Mouse (Mus musculus) embryonic fibroblast, embryonic 13.5 days (primary cell): ENCODE measurements around the gene Meis2. TPM values are rescaled to one million over a fixed set of nuclear protein-coding genes. Genes with fewer than 3 reads are reported as not detected.

Experiments used
- H3K27ac ChIP-seq: 2 replicates; pipeline ENCODE4 v1.5.1; 2012; ENCODE audit warnings: low read length, control low read depth, inconsistent platforms; ENCODE audit not compliant: insufficient read depth
- H3K4me1 ChIP-seq: 2 replicates; pipeline ENCODE4 v1.6.1; 2011; ENCODE audit warnings: low read length; ENCODE audit not compliant: control insufficient read depth, insufficient read depth
- H3K4me3 ChIP-seq: 2 replicates; pipeline ENCODE4 v1.5.1; 2011; ENCODE audit warnings: mild to moderate bottlenecking, control low read depth, low read length; ENCODE audit not compliant: insufficient read depth
- CTCF ChIP-seq: IDR thresholded peaks from 2 replicates; pipeline ENCODE4 v1.5.1; 2011; ENCODE audit warnings: mild to moderate bottlenecking, control low read depth, low read length, moderate library complexity, borderline replicate concordance; ENCODE audit not compliant: insufficient read depth
- POLR2A ChIP-seq: IDR thresholded peaks from 2 replicates; pipeline ENCODE4 v1.6.1; 2011; ENCODE audit warnings: low read depth, mild to moderate bottlenecking, control low read depth, low read length, moderate library complexity
- polyA plus RNA-seq: library from polyadenylated mRNA; stranded (reverse); fragments of >200 nt; gene quantifications from 2 replicates; pipeline ENCODE4 v1.2.4, GENCODE M21; 2011; ENCODE audit warnings: low read depth; ENCODE audit not compliant: missing spikeins, insufficient read length

Gene Meis2
- polyA plus RNA-seq, 1 experiment = 65.5 TPM

DNA sequence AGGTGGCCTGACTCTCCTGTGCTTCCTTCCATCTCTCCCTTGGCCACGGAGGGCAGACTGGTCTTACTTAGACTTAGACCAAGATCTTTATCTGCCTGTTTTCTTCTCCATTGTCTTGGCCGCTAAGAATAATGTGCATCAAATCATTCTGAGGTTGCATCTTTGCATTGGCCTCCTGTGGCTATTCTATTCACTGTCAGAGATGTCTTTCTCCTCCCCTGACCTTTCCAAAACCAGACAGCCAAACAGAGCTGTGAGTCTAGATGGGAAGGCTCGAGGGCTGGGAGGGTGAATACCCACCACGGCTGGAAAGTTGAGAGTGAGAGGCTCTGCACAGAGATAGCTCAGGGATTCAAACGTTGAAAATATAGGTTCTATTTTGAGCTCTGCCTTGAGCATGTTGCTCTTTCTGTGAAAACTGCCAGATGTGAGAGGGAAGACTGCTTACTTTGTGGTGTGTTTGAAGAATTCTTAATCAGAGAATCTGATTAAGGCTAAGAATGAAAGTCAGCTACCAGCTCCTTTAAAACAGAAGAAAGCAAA, 102.3 kb downstream of the Meis2 start:
- H3K4me1 ChIP-seq = no peaks in the 10 kb centered on the region
- no peak overlapping the region for H3K4me3 ChIP-seq
- no peak for TF ChIP-seq CTCF
- TF ChIP-seq POLR2A = no peak
- H3K27ac ChIP-seq = no peak overlapping the region

DNA sequence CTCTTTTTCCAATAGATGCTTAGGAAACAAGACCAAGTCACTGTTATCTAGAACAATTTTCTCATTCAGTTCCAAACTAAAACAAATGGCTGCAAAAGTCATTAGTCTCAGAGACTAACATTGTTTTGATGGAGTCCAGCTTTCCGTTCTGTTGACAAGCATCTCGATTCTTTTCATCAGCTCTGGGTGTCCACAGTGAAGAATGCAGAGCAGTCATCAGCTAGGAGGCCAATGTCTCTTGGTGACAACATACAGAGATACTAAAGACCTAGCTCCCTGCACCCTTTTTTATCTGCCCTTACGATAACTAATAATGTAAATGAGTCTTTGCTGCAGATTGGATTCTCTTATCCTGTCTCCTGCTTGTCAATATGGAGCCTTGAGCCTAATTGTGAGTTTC, 102.9 kb downstream of the Meis2 start:
- Histone ChIP-seq H3K27ac (no peak overlapping the region), H3K4me1 (no peaks in the 10 kb centered on the region), H3K4me3 (no peak overlapping the region)
- TF ChIP-seq CTCF = no peak
- no peak for TF ChIP-seq POLR2A

DNA sequence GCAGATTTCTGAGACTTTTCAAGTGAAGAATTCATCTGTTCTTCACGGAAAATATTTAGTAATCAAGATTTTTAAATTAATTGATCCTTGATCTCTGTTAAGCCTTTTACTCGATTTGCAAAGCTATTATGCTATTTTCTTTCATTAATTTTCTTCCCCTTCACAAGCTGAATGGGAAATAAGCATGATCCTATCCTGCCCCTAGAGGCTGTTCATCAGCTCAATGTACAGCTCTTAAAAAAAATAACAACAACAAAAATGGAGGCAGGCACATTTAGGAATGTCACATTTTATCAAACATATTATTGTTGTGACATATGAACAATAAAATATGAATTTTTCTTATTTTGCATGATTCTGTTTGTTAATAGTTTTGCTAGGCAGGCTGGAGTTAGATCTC, 103.5 kb downstream of the Meis2 start:
- H3K27ac ChIP-seq = no peak overlapping the region
- H3K4me3 ChIP-seq = no peak overlapping the region
- TF ChIP-seq POLR2A = no peak
- no peak for TF ChIP-seq CTCF
- H3K4me1 ChIP-seq = no peaks in the 10 kb centered on the region

DNA sequence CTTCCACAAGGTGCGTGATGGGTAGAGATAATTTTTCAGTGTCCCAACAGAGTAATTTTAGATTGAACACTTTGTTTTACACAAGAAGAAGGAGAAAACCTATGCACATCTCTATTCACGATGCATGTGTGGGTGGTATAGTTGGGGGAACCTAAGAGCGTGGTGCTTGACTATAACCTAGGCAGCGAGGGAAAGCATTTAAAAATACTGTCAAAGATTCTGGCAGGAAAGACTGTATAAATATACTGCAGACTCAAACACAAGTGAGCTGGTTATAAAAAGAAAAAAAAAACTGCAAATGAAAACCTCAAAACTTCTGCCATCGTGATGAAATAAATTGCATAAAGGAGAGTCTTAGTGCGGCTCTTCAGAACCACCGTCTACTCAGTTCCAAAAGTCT, 105.0 kb downstream of the Meis2 start:
- no peak overlapping the region for H3K27ac ChIP-seq
- no peak for TF ChIP-seq CTCF
- no peak for TF ChIP-seq POLR2A
- H3K4me3 ChIP-seq = no peak overlapping the region
- no peaks in the 10 kb centered on the region for H3K4me1 ChIP-seq

DNA sequence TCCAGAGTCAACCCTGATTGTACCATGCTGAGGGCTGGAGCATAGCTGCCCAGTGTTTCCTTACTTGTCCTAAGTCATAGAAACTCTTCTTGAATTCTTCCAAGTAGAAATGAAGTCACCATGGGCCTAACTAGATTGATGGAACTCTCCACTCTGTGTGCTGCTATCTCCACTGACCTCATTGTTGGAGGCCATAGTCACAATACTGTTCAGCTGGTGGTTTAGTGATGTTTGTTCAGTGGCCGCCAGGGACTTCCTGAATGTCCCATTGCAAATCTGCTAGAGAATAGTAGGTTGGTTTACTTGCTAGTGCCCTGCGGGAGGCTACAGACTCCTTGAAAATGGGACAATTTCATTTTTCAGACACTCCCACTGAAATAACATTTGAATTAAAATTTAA, 108.9 kb downstream of the Meis2 start:
- TF ChIP-seq POLR2A = no peak
- no peak for TF ChIP-seq CTCF
- Histone ChIP-seq H3K4me1 (no peaks in the 10 kb centered on the region), H3K27ac (no peak overlapping the region), H3K4me3 (no peak overlapping the region)

DNA sequence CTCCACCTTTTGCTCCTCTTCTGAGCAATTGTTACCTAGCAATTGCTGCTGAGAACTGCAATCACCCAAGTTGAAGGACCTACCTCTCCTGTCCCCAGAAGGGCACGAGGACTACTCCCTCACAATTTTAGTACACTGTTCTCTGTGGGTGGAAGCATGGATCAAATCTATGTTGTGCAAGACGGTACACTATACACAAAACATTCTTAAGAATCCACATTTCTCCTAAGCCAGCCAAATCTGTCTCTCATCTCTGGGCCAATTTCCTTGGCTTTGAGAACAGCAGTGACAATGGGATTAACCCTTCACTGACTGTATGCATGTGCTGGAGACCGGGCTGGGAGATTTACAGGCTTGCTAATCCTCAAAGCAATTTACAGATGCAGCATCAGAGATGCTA, 115.0 kb downstream of the Meis2 start:
- TF ChIP-seq CTCF (no peak), POLR2A (no peak)
- Histone ChIP-seq H3K27ac (no peak overlapping the region), H3K4me1 (no peaks in the 10 kb centered on the region)

DNA sequence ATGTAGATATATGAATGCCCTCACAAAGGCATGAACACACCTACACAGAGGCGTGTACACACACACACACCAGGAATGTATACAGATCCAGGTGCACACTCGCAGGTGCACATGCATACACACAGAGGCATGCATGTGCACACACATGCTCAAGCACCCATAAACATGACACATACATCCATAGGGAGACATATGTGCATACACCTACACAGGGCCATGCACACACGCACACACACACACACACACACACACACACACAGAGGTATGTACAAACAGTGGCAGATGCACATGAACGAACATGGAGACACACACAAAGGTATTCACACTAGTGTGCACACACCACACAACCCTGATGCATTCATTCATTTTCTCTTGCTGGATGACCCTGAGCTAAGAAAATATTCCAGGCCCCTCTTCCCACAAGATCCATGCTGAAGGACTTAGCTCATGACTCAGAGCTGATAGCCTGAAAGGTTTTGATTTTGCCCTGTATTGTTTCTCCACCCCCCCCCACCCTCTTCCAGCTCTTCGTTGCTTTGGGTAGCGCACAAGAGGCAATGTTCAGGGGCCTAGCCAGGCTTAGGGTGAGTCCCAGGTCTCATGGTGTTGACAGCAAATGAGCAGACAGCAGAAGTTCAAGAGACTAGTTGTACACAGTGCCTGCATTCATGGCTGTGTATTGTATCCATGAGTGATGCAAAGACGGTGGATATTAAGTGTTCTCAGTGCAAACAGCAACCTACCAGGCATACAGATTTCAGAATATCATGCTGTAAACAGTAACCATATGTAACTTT, 116.8 kb downstream of the Meis2 start:
- Histone ChIP-seq H3K4me3 (no peak overlapping the region), H3K4me1 (no peaks in the 10 kb centered on the region), H3K27ac (no peak overlapping the region)
- TF ChIP-seq CTCF = no peak
- TF ChIP-seq POLR2A = no peak

More for the DNA sequence above, 115.0 kb downstream of the Meis2 start:
- no peak overlapping the region for H3K4me3 ChIP-seq

DNA sequence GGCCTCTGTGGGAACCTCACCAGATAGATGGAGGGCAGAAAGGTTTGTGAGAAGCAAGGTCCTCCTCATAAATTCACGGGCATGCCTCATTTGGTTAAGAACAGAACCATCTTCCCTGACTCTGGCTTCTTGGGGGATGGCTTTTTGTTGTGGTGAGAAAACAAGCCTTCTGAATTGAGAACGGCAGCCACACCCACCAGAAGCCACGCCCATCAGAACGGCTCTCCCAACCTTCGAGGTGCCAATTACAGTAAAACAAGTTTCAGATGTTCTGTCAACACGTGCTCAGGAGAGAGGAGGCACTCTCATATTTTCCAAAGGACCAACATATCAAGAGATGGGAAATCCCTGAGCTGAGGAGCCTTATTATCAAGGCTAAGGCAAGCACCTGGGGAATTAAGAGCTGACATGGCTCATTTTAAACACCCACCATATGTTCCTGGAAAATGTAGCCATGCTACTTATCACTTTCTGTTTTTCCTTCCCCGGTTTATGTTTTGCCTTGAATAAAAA, 117.9 kb downstream of the Meis2 start:
- Histone ChIP-seq H3K4me1 (no peaks in the 10 kb centered on the region), H3K27ac (no peak overlapping the region), H3K4me3 (no peak overlapping the region)
- TF ChIP-seq POLR2A = no peak
- no peak for TF ChIP-seq CTCF

DNA sequence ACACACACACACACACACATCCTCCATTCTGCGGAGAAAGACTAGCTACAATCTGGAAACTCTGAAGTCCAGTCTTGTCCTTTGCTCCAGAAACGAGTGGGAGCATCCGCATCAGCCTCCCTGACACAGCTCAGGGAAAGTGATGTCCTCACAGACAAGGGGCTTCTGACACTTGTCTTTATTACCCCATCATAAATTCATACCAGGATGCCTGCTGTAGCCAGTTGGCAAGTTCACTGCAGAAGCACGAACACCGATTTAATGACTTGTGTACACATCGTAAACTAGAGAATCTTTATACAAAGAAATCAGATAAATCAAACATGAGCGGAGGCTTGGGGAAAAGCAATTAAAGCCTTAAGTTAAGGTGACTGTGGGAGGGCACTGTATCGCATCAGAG, 122.6 kb downstream of the Meis2 start:
- no peak for TF ChIP-seq CTCF
- no peak for TF ChIP-seq POLR2A
- no peak overlapping the region for H3K4me3 ChIP-seq
- no peak overlapping the region for H3K27ac ChIP-seq
- H3K4me1 ChIP-seq = no peaks in the 10 kb centered on the region

DNA sequence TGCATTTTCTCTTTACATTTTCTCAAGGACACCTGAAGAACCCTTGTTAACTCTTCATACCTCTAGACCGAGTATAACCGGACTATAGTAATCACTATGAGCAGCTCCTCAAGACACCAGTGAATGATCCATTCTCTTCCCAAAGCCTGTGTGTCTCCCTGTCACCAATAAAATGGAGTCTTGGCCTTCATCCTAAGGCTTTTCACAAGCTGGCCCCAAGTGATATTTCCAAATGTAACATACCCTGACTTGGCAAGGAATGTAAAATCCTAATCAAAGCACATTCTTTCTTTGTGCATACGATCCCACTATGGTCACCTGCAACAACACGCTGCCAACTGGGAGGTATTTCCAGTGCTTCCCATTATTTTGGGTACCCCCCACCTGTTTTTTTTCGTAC, 125.8 kb downstream of the Meis2 start:
- H3K4me1 ChIP-seq = no peaks in the 10 kb centered on the region
- TF ChIP-seq CTCF (no peak), POLR2A (no peak)
- H3K4me3 ChIP-seq = no peak overlapping the region
- H3K27ac ChIP-seq = no peak overlapping the region
